Mouse (Mus musculus) liver, embryonic 14.5 days (tissue): ENCODE data around the gene Gm7544.

Source experiments
- CTCF ChIP-seq: IDR thresholded peaks from 2 replicates; pipeline ENCODE4 v1.5.1; 2016; ENCODE audit warnings: antibody characterized with exemption, low read depth, control low read depth
- EP300 ChIP-seq: IDR thresholded peaks from 2 replicates; pipeline ENCODE4 v1.6.1; 2016; ENCODE audit warnings: antibody characterized with exemption, low read depth

GRCm38 (mm10) chr1:82991596-82991995, 35.8 kb upstream of the Gm7544 start:
- TF ChIP-seq EP300 (no peak), CTCF (no peak)
